ENCODE assay signal across 25 mouse cellular contexts in the genomic region with DNA sequence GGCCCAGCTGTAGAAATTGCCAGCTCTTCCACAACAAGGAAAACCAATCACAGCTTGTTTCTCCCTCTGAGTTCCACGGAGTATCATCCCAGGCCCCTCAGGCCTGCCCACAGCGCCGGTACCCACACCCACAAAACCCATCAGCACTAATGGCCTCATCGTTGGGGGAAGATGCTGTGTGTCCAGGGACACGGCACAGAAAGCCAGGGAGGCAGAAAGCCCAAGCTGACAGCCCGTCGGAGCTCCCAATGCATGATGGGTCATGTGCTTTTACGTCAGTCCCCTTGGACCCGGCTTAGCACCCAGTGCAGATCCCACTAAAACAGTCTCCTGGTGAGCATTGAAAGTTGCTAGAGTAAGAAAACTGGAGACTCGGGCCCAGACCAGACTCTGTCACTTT. TPM values are rescaled to one million over a fixed set of nuclear protein-coding genes. Genes with fewer than 3 reads are reported as not detected.
A peak's percentile ranks its signal among the peaks of the same experiment; 100 is the strongest.
DNase-seq lines count a peak whose midpoint lies in the region; ATAC-seq and TF ChIP-seq lines count a peak whose summit lies in the region.
"Had no signal": no experiment of that assay in that cellular context is flagged by ENCODE, and none has a peak within 500 bp of the region (broad histone marks: within the 10 kb centered on the region; RNA-seq: fewer than 3 reads in every experiment).

No protein-coding gene starts in this region.

- H3K4me1 ChIP-seq in embryonic facial prominence, embryonic 12.5 days, result 0 out of 2 replicates have a peak, but pooled peaks cover 6% of the 10 kb centered on the region
- peaks cover 26% of the 10 kb centered on the region for H3K4me1 ChIP-seq in embryonic facial prominence, embryonic 10.5 days
- peaks cover 39% of the 10 kb centered on the region for H3K4me1 ChIP-seq in hindbrain, embryonic 10.5 days (replicated peaks)
- H3K4me1 ChIP-seq in hindbrain, embryonic 11.5 days (replicated peaks; ENCODE audit: control insufficient read depth, insufficient read depth, low read length), result peaks cover 2% of the 10 kb centered on the region; the same call in 1 of the 2 replicates
- H3K4me1 ChIP-seq in midbrain, embryonic 13.5 days (replicated peaks), result peaks cover 7% of the 10 kb centered on the region
- no peaks in the 10 kb centered on the region for H3K4me1 ChIP-seq in midbrain, postnatal 0 days (ENCODE audit: insufficient read depth, low read length)
- H3K4me1 ChIP-seq: embryonic facial prominence, embryonic 13.5 days had no signal

- no peak overlapping the region for H3K4me3 ChIP-seq in embryonic facial prominence, embryonic 12.5 days
- no peak overlapping the region for H3K4me3 ChIP-seq in embryonic facial prominence, embryonic 10.5 days
- H3K4me3 ChIP-seq in hindbrain, embryonic 10.5 days, result no peak overlapping the region
- H3K4me3 ChIP-seq in hindbrain, embryonic 11.5 days (ENCODE audit: low read depth, low read length), result no peak overlapping the region
- no peak overlapping the region for H3K4me3 ChIP-seq in midbrain, embryonic 13.5 days (replicated peaks)
- H3K4me3 ChIP-seq in midbrain, postnatal 0 days (ENCODE audit: low read depth, low read length), result no peak overlapping the region
- H3K4me3 ChIP-seq: embryonic facial prominence, embryonic 13.5 days; erythroblast, embryonic 14.5 days; forebrain, embryonic 13.5 days; gastrocnemius, adult 2 months; heart, embryonic 12.5 days; heart, embryonic 15.5 days; hindbrain, embryonic 13.5 days had no signal

- no peaks in the 10 kb centered on the region for H3K9me3 ChIP-seq in embryonic facial prominence, embryonic 12.5 days
- H3K9me3 ChIP-seq in embryonic facial prominence, embryonic 10.5 days, result no peaks in the 10 kb centered on the region
- H3K9me3 ChIP-seq in hindbrain, embryonic 10.5 days, result no peaks in the 10 kb centered on the region
- no peaks in the 10 kb centered on the region for H3K9me3 ChIP-seq in hindbrain, embryonic 11.5 days (ENCODE audit: control insufficient read depth, low read length)
- no peaks in the 10 kb centered on the region for H3K9me3 ChIP-seq in midbrain, embryonic 13.5 days
- H3K9me3 ChIP-seq in midbrain, postnatal 0 days (ENCODE audit: low read length), result no peaks in the 10 kb centered on the region
- H3K9me3 ChIP-seq: embryonic facial prominence, embryonic 13.5 days; forebrain, embryonic 13.5 days; heart, embryonic 12.5 days; heart, embryonic 15.5 days; hindbrain, embryonic 13.5 days had no signal

- no peaks in the 10 kb centered on the region for H3K27me3 ChIP-seq in embryonic facial prominence, embryonic 12.5 days
- H3K27me3 ChIP-seq in embryonic facial prominence, embryonic 10.5 days (replicated peaks; ENCODE audit: low read depth, poor library complexity, severe bottlenecking), result no peaks in the 10 kb centered on the region
- no peaks in the 10 kb centered on the region for H3K27me3 ChIP-seq in hindbrain, embryonic 10.5 days (ENCODE audit: insufficient read depth, poor library complexity, severe bottlenecking)
- no peaks in the 10 kb centered on the region for H3K27me3 ChIP-seq in hindbrain, embryonic 11.5 days (ENCODE audit: control insufficient read depth, insufficient read depth, low read length)
- H3K27me3 ChIP-seq in midbrain, embryonic 13.5 days, result peaks cover 3% of the 10 kb centered on the region; the same call in 1 of the 2 replicates
- no peaks in the 10 kb centered on the region for H3K27me3 ChIP-seq in midbrain, postnatal 0 days (ENCODE audit: insufficient read depth, low read length)
- H3K27me3 ChIP-seq: embryonic facial prominence, embryonic 13.5 days; heart, embryonic 15.5 days had no signal

- H3K27ac ChIP-seq in embryonic facial prominence, embryonic 12.5 days, result 0 out of 2 replicates have a peak overlapping the region, but pooled peaks have one; percentile 1
- no peak overlapping the region for H3K27ac ChIP-seq in embryonic facial prominence, embryonic 10.5 days (replicated peaks)
- H3K27ac ChIP-seq in hindbrain, embryonic 10.5 days, result peak overlapping the region; percentile 50; the same call in 1 of the 2 replicates
- no peak overlapping the region for H3K27ac ChIP-seq in hindbrain, embryonic 11.5 days (ENCODE audit: low read depth, low read length)
- no peak overlapping the region for H3K27ac ChIP-seq in midbrain, embryonic 13.5 days
- H3K27ac ChIP-seq in midbrain, postnatal 0 days (ENCODE audit: low read depth, low read length), result no peak overlapping the region
- H3K27ac ChIP-seq: embryonic facial prominence, embryonic 13.5 days; forebrain, embryonic 13.5 days; gastrocnemius, adult 2 months; heart, embryonic 15.5 days; hindbrain, embryonic 13.5 days had no signal

- no peak for TF ChIP-seq CTCF in midbrain, postnatal 0 days (IDR thresholded peaks at IDR 0.05)

- H3K9ac ChIP-seq in embryonic facial prominence, embryonic 12.5 days, result no peak overlapping the region
- H3K9ac ChIP-seq in hindbrain, embryonic 11.5 days (ENCODE audit: low read depth, low read length), result no peak overlapping the region
- H3K9ac ChIP-seq in midbrain, embryonic 13.5 days (replicated peaks), result no peak overlapping the region
- no peak overlapping the region for H3K9ac ChIP-seq in midbrain, postnatal 0 days (replicated peaks; ENCODE audit: low read length, poor library complexity, severe bottlenecking)
- H3K9ac ChIP-seq: embryonic facial prominence, embryonic 13.5 days; forebrain, embryonic 13.5 days; forebrain, postnatal 0 days; heart, embryonic 12.5 days; heart, embryonic 15.5 days; hindbrain, embryonic 13.5 days had no signal

- ATAC-seq in embryonic facial prominence, embryonic 12.5 days (ENCODE audit: insufficient number of reproducible peaks, insufficient read depth, low FRiP score, low TSS enrichment), result no peak
- ATAC-seq in hindbrain, embryonic 11.5 days (ENCODE audit: low FRiP score), result no peak
- ATAC-seq in midbrain, embryonic 13.5 days, result 0 out of 2 replicates have a peak, but pooled peaks have one; percentile 7
- ATAC-seq in midbrain, postnatal 0 days (ENCODE audit: low FRiP score), result no peak
- ATAC-seq: activated CD4-positive, CD25-positive, alpha-beta regulatory T cell, adult 4 months; forebrain, embryonic 13.5 days; forebrain, postnatal 0 days; hindbrain, embryonic 16.5 days had no signal

- H3K36me3 ChIP-seq in embryonic facial prominence, embryonic 12.5 days, result no peaks in the 10 kb centered on the region
- H3K36me3 ChIP-seq in embryonic facial prominence, embryonic 10.5 days (replicated peaks), result no peaks in the 10 kb centered on the region
- H3K36me3 ChIP-seq in hindbrain, embryonic 10.5 days, result no peaks in the 10 kb centered on the region
- H3K36me3 ChIP-seq in hindbrain, embryonic 11.5 days (ENCODE audit: control insufficient read depth, insufficient read depth, low read length), result no peaks in the 10 kb centered on the region
- H3K36me3 ChIP-seq in midbrain, embryonic 13.5 days, result no peaks in the 10 kb centered on the region
- no peaks in the 10 kb centered on the region for H3K36me3 ChIP-seq in midbrain, postnatal 0 days (ENCODE audit: insufficient read depth, low read length)
- H3K36me3 ChIP-seq: embryonic facial prominence, embryonic 13.5 days; heart, embryonic 12.5 days; heart, embryonic 15.5 days; hindbrain, embryonic 13.5 days had no signal

- no peak for DNase-seq in embryonic facial prominence, embryonic 10.5 days (ENCODE audit: low spot score)
- no peak for DNase-seq in hindbrain, embryonic 10.5 days (ENCODE audit: low spot score)
- DNase-seq in hindbrain, embryonic 11.5 days (ENCODE audit: low spot score), result no peak
- no peak for DNase-seq in midbrain, postnatal 0 days (ENCODE audit: low spot score)
- no peak for DNase-seq in kidney, postnatal 10 days
- DNase-seq: adrenal gland, adult 8-10 months; adrenal gland, postnatal 25 days; cerebellum, adult 11-12 months; cerebellum, adult 8-10 months; cerebellum, postnatal 14 days; forebrain, postnatal 0 days; gastrocnemius, adult 2 months; gastrocnemius, postnatal 14 days; heart, adult 11 months; heart, postnatal 4 days had no signal

- 77% methylated on average over 10 of the region's 10 CpGs for WGBS in embryonic facial prominence, embryonic 12.5 days
- 80% methylated on average over 10 of the region's 10 CpGs for WGBS in embryonic facial prominence, embryonic 10.5 days
- WGBS in hindbrain, embryonic 10.5 days, result 83% methylated on average over 10 of the region's 10 CpGs
- 84% methylated on average over 10 of the region's 10 CpGs for WGBS in hindbrain, embryonic 11.5 days
- WGBS in midbrain, embryonic 13.5 days, result 79% methylated on average over 10 of the region's 10 CpGs
- 81% methylated on average over 10 of the region's 10 CpGs for WGBS in midbrain, postnatal 0 days

- no peak overlapping the region for H3K4me2 ChIP-seq in embryonic facial prominence, embryonic 12.5 days (replicated peaks)
- H3K4me2 ChIP-seq in hindbrain, embryonic 11.5 days (replicated peaks; ENCODE audit: low read depth, low read length), result no peak overlapping the region
- H3K4me2 ChIP-seq in midbrain, embryonic 13.5 days (replicated peaks), result no peak overlapping the region
- no peak overlapping the region for H3K4me2 ChIP-seq in midbrain, postnatal 0 days (ENCODE audit: low read depth, low read length, poor library complexity, severe bottlenecking)
- H3K4me2 ChIP-seq: embryonic facial prominence, embryonic 13.5 days; forebrain, embryonic 13.5 days; heart, embryonic 12.5 days; heart, embryonic 15.5 days; hindbrain, embryonic 13.5 days had no signal

RNA-seq across cellular contexts. Expression of a gene that starts 50.2 kb away (rescaled TPM):
- 4.2 and 5.6 TPM in 2 replicates for polyA plus RNA-seq in embryonic facial prominence, embryonic 12.5 days (2016; fragmentation: Nextera tagmentation; extraction: Ambion mirVana)
- 1.9 and 2.2 TPM in 2 replicates for polyA plus RNA-seq in embryonic facial prominence, embryonic 10.5 days (2016; fragmentation: Nextera tagmentation; extraction: Ambion mirVana)
- 4.0 and 5.2 TPM in 2 replicates for polyA plus RNA-seq in hindbrain, embryonic 10.5 days (2016; fragmentation: Nextera tagmentation; extraction: Ambion mirVana)
- polyA plus RNA-seq in hindbrain, embryonic 11.5 days (2014; fragmentation: Nextera tagmentation; extraction: Ambion mirVana), result 3.2 and 5.0 TPM in 2 replicates
- polyA plus RNA-seq in midbrain, embryonic 13.5 days (2015; fragmentation: Nextera tagmentation; extraction: Ambion mirVana), result 10.8 and 11.1 TPM in 2 replicates
- total RNA-seq in midbrain, postnatal 0 days (2014; rRNA removed), result 50.0 and 73.5 TPM in 2 replicates
- polyA plus RNA-seq in midbrain, postnatal 0 days (2015; fragmentation: Nextera tagmentation; extraction: Ambion mirVana), result 18.1 and 20.4 TPM in 2 replicates
- polyA plus RNA-seq: activated CD4-positive, CD25-positive, alpha-beta regulatory T cell, adult 4 months; erythroblast, embryonic 14.5 days had no signal

Comparison
In these comparisons a context has a peak if more than half of its experiments do, and no peak if none do; other contexts are left out.
1. H3K27ac ChIP-seq: peak in embryonic facial prominence, embryonic 12.5 days (single experiment) and hindbrain, embryonic 10.5 days (single experiment); none in embryonic facial prominence, embryonic 10.5 days (single experiment), hindbrain, embryonic 11.5 days (single experiment), midbrain, embryonic 13.5 days (single experiment) and midbrain, postnatal 0 days (single experiment).